Mouse (Mus musculus) midbrain, embryonic 16.5 days (tissue): ENCODE measurements around the gene Rabepk. TPM values are rescaled to one million over a fixed set of nuclear protein-coding genes. Genes with fewer than 3 reads are reported as not detected.
A peak's percentile ranks its signal among the peaks of the same experiment; 100 is the strongest.
"Not testable (repeated sequence)": the region's sequence is repeated elsewhere in the genome, so short reads cannot be mapped to it uniquely, and the experiment has no call there.

Experiments used
- ATAC-seq: fragments of 200-750 bp; cut with Nextera tagmentation; 2 replicates; pipeline ENCODE4 v1.8.0; 2017; ENCODE audit warnings: moderate TSS enrichment
- H3K27ac ChIP-seq: fragments of 300-500 bp; sonication (generic); 2 replicates; pipeline ENCODE4 v1.5.1; 2014; ENCODE audit warnings: mild to moderate bottlenecking, low read length, mixed read lengths
- H3K27me3 ChIP-seq: fragments of 300-500 bp; sonication (generic); 2 replicates; pipeline ENCODE4 v1.6.1; 2014; ENCODE audit warnings: low read depth, low read length, mixed read lengths; ENCODE audit not compliant: control insufficient read depth, insufficient read depth
- H3K36me3 ChIP-seq: fragments of 300-500 bp; sonication (generic); 2 replicates; pipeline ENCODE4 v1.6.1; 2014; ENCODE audit warnings: mild to moderate bottlenecking, low read length, moderate library complexity, mixed read lengths; ENCODE audit not compliant: control insufficient read depth, insufficient read depth
- H3K4me1 ChIP-seq: fragments of 300-500 bp; sonication (generic); 2 replicates; pipeline ENCODE4 v1.6.1; 2014; ENCODE audit warnings: mild to moderate bottlenecking, low read length, mixed read lengths; ENCODE audit not compliant: control insufficient read depth, insufficient read depth
- H3K4me2 ChIP-seq: fragments of 300-500 bp; sonication (generic); 2 replicates; pipeline ENCODE4 v1.6.1; 2014; ENCODE audit warnings: mild to moderate bottlenecking, low read length, mixed read lengths
- H3K4me3 ChIP-seq: fragments of 300-500 bp; sonication (generic); 2 replicates; pipeline ENCODE4 v1.5.1; 2014; ENCODE audit warnings: low read depth, mild to moderate bottlenecking, low read length, moderate library complexity, mixed read lengths
- H3K9ac ChIP-seq: fragments of 300-500 bp; sonication (generic); 2 replicates; pipeline ENCODE4 v1.6.1; 2014; ENCODE audit warnings: low read depth, low read length, mixed read lengths
- H3K9me3 ChIP-seq: fragments of 300-500 bp; sonication (generic); replicated peaks from 2 replicates; pipeline ENCODE4 v1.6.1; 2014; ENCODE audit warnings: mild to moderate bottlenecking, low read length, mixed read lengths; ENCODE audit not compliant: control insufficient read depth, poor library complexity, severe bottlenecking
- WGBS: fragments of 180-500 bp; shearing (Covaris S2); extraction: QIAGEN DNeasy Blood & Tissue Kit; methylation state at CpG from one replicate; pipeline ENCODE4 v1.1.7; 2014; 5-methylcytosine and 5-hydroxymethylcytosine counted together
- polyA plus RNA-seq: library from polyadenylated mRNA; unstranded; fragments of >200 nt; fragmentation: Nextera tagmentation; extraction: Ambion mirVana; gene quantifications from 2 replicates; pipeline ENCODE4 v1.2.1, GENCODE M21; 2015

Rabepk gene
- 24.5 and 27.4 TPM in 2 replicates for polyA plus RNA-seq

DNA sequence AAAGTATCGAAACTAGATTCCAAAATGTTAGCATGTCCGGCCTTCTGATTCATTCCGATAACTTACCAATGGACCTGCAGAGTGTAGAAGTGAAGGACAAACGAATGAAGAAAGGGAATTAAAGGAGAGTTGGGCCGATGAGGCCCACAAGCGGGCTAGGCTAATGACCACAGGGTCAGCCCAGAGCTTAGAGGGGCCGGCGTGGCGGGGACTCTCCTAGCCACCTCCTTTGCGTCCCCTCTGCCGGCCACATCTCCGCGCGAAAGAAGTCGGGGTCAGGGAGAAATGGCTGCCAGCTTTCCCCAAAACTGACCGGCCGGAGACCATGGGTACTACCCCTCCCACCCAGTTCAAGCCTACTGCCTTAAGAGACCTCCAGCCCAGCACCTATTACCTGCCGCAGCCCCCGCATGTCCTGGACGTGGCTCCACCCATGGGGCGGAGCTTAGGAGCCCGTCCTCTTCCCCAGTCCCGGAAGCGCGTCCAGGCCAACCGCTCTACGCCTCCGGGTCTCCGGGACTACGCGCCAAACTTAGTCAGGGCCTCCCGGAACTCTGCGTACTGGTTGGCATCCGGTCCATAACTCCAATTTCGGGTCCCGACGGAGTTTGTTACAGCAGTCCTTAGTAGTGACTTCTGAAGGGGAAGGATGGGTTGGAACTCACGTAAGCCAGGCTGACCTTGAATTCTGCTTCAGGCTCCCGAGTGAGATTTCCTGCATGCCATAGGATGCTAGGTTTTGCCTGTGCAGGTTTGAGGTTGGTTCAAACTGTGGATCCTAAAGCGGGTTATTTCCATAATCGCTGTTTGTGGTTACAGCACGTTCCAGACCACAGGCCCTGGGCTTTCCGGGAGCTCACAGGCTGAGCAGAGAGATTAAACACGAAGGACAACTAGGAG is at the start of gene Rabepk:
Gene Rabepk (minus strand): TSS at position 556 of the 900 bp plus-strand sequence.
- peak; percentile 55 for ATAC-seq
- H3K27me3 ChIP-seq, result no peaks in the 10 kb centered on the region
- H3K36me3 ChIP-seq, result 0 out of 2 replicates have a peak, but pooled peaks cover 2% of the 10 kb centered on the region
- peak within 1 kb of the TSS; percentile 66 for H3K9ac ChIP-seq
- H3K9me3 ChIP-seq, result no peaks in the 10 kb centered on the region
- no peak within 1 kb of the TSS for H3K27ac ChIP-seq
- H3K4me2 ChIP-seq, result peak within 1 kb of the TSS; percentile 56
- H3K4me3 ChIP-seq, result peak within 1 kb of the TSS; percentile 56
- peaks cover 15% of the 10 kb centered on the region for H3K4me1 ChIP-seq
- 4% methylated on average over 44 of the region's 44 CpGs for WGBS

GRCm38 (mm10) chr2:34847702-34848101 is 48.0 kb upstream of the Rabepk start:
- Histone ChIP-seq H3K27me3 (no peaks in the 10 kb centered on the region), H3K4me3 (no peak overlapping the region), H3K36me3 (peaks cover 14% of the 10 kb centered on the region), H3K9me3 (no peaks in the 10 kb centered on the region), H3K27ac (no peak overlapping the region), H3K4me2 (no peak overlapping the region), H3K9ac (no peak overlapping the region), H3K4me1 (no peaks in the 10 kb centered on the region)
- ATAC-seq, result no peak
- 100% methylated on average over 1 of the region's 1 CpGs for WGBS

DNA sequence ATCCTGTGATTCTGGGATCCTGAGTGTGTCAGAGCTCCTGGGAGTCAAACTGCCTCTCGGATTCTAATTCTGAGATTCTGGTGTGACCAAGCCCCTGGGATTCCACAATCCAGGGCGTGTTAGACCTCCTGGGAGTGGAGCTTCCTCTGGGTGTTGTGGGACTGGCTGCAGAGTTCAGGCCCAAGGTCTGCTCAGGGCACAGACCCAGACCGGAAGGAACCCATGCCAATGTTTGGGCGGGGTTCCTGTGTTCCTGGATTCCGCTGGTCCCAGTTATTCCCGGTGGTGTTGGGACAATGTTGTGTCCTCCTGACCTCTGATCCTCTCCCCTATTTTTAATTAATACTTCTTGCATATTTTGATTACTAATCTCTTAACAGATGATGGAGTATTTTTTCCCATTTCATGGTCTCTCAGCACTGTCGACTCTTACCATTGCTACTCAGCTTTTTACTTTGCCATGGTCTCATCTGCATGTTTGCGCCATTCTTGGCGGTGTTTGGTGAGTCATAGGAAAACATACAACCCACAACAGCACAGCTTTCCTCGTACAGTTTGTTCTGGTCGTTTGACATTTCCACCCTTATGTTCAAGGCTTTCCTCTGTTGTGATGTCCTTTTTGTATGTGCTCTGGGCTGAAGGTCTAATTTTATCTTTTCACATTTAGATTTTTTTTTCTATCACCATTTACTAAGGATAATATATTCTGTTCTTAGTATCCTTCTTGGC is 43.7 kb upstream of the Rabepk start:
- Histone ChIP-seq H3K9me3 (no peaks in the 10 kb centered on the region), H3K27ac (no peak overlapping the region), H3K9ac (no peak overlapping the region), H3K4me3 (no peak overlapping the region), H3K36me3 (no peaks in the 10 kb centered on the region), H3K4me1 (no peaks in the 10 kb centered on the region), H3K4me2 (no peak overlapping the region), H3K27me3 (no peaks in the 10 kb centered on the region)
- WGBS, result 86% methylated on average over 11 of the region's 11 CpGs
- no peak for ATAC-seq

- WGBS, result 91% methylated on average over 8 of the region's 8 CpGs
- Histone ChIP-seq H3K9ac (no peak overlapping the region), H3K4me2 (no peak overlapping the region), H3K9me3 (no peaks in the 10 kb centered on the region), H3K36me3 (no peaks in the 10 kb centered on the region), H3K4me3 (no peak overlapping the region), H3K4me1 (no peaks in the 10 kb centered on the region), H3K27me3 (no peaks in the 10 kb centered on the region), H3K27ac (no peak overlapping the region)
- no peak for ATAC-seq
These were observed 42.0 kb upstream of the Rabepk start for GRCm38 (mm10) chr2:34841706-34842105.

DNA sequence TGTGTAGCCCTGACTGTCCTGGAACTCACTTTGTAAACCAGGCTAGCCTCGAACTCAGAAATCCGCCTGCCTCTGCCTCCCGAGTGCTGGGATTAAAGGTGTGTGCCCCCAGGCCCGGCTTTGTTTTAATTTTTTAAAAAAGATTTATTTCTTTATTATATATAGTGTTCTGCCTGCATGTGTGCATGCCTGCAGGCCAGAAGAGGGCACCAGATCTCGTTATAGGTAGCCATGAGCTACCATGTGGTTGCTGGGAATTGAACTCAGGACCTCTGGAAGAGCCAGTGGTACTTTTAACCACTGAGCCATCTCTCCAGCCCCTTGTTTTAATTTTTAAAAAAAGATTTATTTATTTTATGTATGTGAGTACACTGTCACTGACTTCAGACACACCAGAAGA is 40.4 kb upstream of the Rabepk start:
- H3K27me3 ChIP-seq, H3K27ac ChIP-seq, H3K4me1 ChIP-seq, H3K4me3 ChIP-seq, H3K9me3 ChIP-seq, H3K36me3 ChIP-seq, H3K4me2 ChIP-seq, H3K9ac ChIP-seq, ATAC-seq: not testable (repeated sequence)
- 81% methylated on average over 5 of the region's 5 CpGs for WGBS

GRCm38 (mm10) chr2:34835669-34836068 is 36.0 kb upstream of the Rabepk start:
- no peak overlapping the region for H3K4me2 ChIP-seq
- no peaks in the 10 kb centered on the region; the same call in 1 of the 2 replicates for H3K27me3 ChIP-seq
- H3K9me3 ChIP-seq, result no peaks in the 10 kb centered on the region
- WGBS, result 80% methylated on average over 3 of the region's 3 CpGs
- H3K36me3 ChIP-seq, result no peaks in the 10 kb centered on the region
- ATAC-seq, result no peak
- H3K27ac ChIP-seq, result no peak overlapping the region
- no peaks in the 10 kb centered on the region for H3K4me1 ChIP-seq
- no peak overlapping the region for H3K4me3 ChIP-seq
- H3K9ac ChIP-seq, result no peak overlapping the region

DNA sequence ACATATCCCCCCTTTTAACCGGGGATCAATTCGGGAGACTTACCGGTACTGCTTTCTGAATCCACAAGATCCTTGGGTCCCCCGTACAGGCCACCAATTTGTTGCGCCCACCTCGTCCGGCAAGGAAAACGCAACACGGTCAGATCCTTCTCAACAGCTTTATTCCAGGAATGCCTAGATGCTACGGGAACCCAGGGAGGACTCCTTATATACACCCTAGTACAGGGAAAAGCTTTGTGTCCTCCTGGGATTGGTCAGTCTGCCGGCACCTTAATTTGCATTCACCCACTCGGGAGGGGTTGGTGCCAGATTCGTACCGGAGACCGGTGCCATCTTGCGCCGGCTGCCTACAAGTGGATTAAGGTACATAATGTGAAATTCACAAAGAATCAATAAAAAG is 33.9 kb upstream of the Rabepk start:
- Histone ChIP-seq H3K4me2 (no peak overlapping the region), H3K4me1 (no peaks in the 10 kb centered on the region), H3K9ac (no peak overlapping the region), H3K27ac (no peak overlapping the region), H3K27me3 (no peaks in the 10 kb centered on the region; the same call in 1 of the 2 replicates), H3K36me3 (no peaks in the 10 kb centered on the region), H3K4me3 (no peak overlapping the region), H3K9me3 (no peaks in the 10 kb centered on the region)
- WGBS, result 91% methylated on average over 17 of the region's 17 CpGs
- no peak for ATAC-seq

DNA sequence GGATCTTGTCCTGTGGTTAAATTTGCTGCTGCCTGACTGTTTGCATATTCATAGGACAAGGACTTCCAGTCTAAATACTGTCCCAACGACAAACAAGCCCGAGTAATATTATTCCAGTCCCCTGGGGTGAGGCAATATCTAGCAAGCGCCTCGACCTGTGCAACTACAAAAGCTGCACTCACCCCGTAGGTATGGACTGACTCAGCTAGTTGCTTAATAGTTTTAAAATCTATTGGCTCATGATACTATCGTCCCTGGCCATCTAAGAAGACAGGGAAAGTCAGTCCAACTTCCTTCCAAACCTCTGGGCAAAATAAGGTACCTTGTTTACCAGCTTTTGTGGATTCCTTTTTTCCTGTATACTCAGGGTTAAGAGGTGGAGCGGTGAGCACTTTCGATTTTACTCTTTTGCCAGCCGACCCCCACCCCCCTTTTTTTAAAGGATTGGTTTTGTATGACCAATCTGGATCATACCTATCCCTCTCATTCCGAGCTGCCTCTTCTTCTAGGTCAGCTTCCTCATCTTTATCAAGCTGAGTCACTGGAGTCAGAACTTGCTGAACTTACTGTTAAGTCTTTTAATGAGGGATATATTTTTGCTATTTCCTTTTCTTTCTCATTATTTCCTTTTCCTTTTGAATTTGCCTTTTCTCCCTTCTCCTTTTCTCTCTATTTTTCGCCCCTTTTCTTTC is 33.2 kb upstream of the Rabepk start, which contains the start of gene Gm34653:
Gene Gm34653 (plus strand): TSS at position 242 of the 692 bp plus-strand sequence.
- not testable (repeated sequence) for H3K27me3 ChIP-seq

More for the DNA sequence above, 33.2 kb upstream of the Rabepk start, which contains the start of gene Gm34653:
- ATAC-seq, H3K4me3 ChIP-seq, H3K9me3 ChIP-seq, H3K27ac ChIP-seq, H3K4me1 ChIP-seq, H3K4me2 ChIP-seq, H3K9ac ChIP-seq, H3K36me3 ChIP-seq: not testable (repeated sequence)
- 65% methylated on average over 11 of the region's 11 CpGs for WGBS
